Mouse (Mus musculus): ENCODE measurements around the gene Ttc27.

The Ttc27 gene

GRCm38 (mm10) chr17:74889535-74890117 lies 172.1 kb downstream of the Ttc27 start:
- no peak for DNase-seq

GRCm38 (mm10) chr17:74902453-74902852 lies 184.9 kb downstream of the Ttc27 start:
- no peak for DNase-seq

GRCm38 (mm10) chr17:74903411-74904331 lies 186.1 kb downstream of the Ttc27 start:
- no peak for DNase-seq

- no peak for DNase-seq
These were observed 186.8 kb downstream of the Ttc27 start for GRCm38 (mm10) chr17:74904332-74904687.

- DNase-seq: no peak
These were observed 187.4 kb downstream of the Ttc27 start for GRCm38 (mm10) chr17:74904956-74905355.

GRCm38 (mm10) chr17:74912995-74913394 lies 195.5 kb downstream of the Ttc27 start:
- no peak for DNase-seq
